Mouse (Mus musculus): Measurements from ENCODE around the gene Rab3b.

Gene Rab3b

GRCm38 (mm10) chr4:108878963-108879822 is at the start of gene Rab3b:
Gene Rab3b (plus strand): TSS chr4:108879063.
- DNase-seq (ENCODE audit: low spot score), result no peak

GRCm38 (mm10) chr4:108830698-108831097 is 48.2 kb upstream of the Rab3b start:
- DNase-seq (ENCODE audit: low spot score), result no peak

GRCm38 (mm10) chr4:108832916-108833827 is 45.7 kb upstream of the Rab3b start, which contains the start of gene Btf3l4:
Gene Btf3l4 (minus strand): TSS chr4:108833614.
- peak; percentile 86 for DNase-seq (ENCODE audit: low spot score)

GRCm38 (mm10) chr4:108833828-108834114 is 45.1 kb upstream of the Rab3b start:
- DNase-seq (ENCODE audit: low spot score), result no peak

GRCm38 (mm10) chr4:108834115-108834970 is 44.5 kb upstream of the Rab3b start, which contains the start of gene Txndc12:
Gene Txndc12 (plus strand): TSS chr4:108834601.
- DNase-seq (ENCODE audit: low spot score), result peak; percentile 78

GRCm38 (mm10) chr4:108834971-108835311 is 43.9 kb upstream of the Rab3b start:
- no peak for DNase-seq (ENCODE audit: low spot score)

- no peak for DNase-seq (ENCODE audit: low spot score)
Observed at GRCm38 (mm10) chr4:108835496-108835895, 43.4 kb upstream of the Rab3b start.

GRCm38 (mm10) chr4:108838031-108838430 is 40.8 kb upstream of the Rab3b start:
- no peak for DNase-seq (ENCODE audit: low spot score)

GRCm38 (mm10) chr4:108841920-108842578 is 36.8 kb upstream of the Rab3b start:
- no peak for DNase-seq (ENCODE audit: low spot score)

GRCm38 (mm10) chr4:108843336-108843735 is 35.5 kb upstream of the Rab3b start:
- DNase-seq (ENCODE audit: low spot score), result no peak

GRCm38 (mm10) chr4:108845824-108846569 is 32.9 kb upstream of the Rab3b start:
- DNase-seq (ENCODE audit: low spot score), result no peak

- peak; percentile 75 for DNase-seq (ENCODE audit: low spot score)
Observed at GRCm38 (mm10) chr4:108847715-108848504, 31.0 kb upstream of the Rab3b start, which contains the start of gene Kti12. Gene Kti12 (plus strand): TSS chr4:108847785.

- no peak for DNase-seq (ENCODE audit: low spot score)
Observed at GRCm38 (mm10) chr4:108848505-108848848, 30.4 kb upstream of the Rab3b start, which contains the start of gene A730015C16Rik. Gene A730015C16Rik (minus strand): TSS chr4:108848619.

- no peak for DNase-seq (ENCODE audit: low spot score)
Observed at GRCm38 (mm10) chr4:108866806-108867205, 12.1 kb upstream of the Rab3b start.

GRCm38 (mm10) chr4:108869730-108870374 is 9.0 kb upstream of the Rab3b start:
- DNase-seq (ENCODE audit: low spot score), result peak; percentile 85

- no peak for DNase-seq (ENCODE audit: low spot score)
Observed at GRCm38 (mm10) chr4:108873746-108874145, 5.1 kb upstream of the Rab3b start.

GRCm38 (mm10) chr4:108877901-108878300 is 962 bp upstream of the Rab3b start:
- DNase-seq (ENCODE audit: low spot score), result no peak

- DNase-seq (ENCODE audit: low spot score), result no peak
Observed at GRCm38 (mm10) chr4:108883815-108884214, 5.0 kb downstream of the Rab3b start.

GRCm38 (mm10) chr4:108887456-108887855 is 8.6 kb downstream of the Rab3b start:
- DNase-seq (ENCODE audit: low spot score), result no peak
